Mouse (Mus musculus) intestine, postnatal 0 days (tissue): ENCODE measurements around the gene Got2. TPM values are rescaled to one million over a fixed set of nuclear protein-coding genes. Genes with fewer than 3 reads are reported as not detected.
A peak's percentile ranks its signal among the peaks of the same experiment; 100 is the strongest.

Experiments used
- ATAC-seq: fragments of 200-750 bp; cut with Nextera tagmentation; 2 replicates; pipeline ENCODE4 v1.8.0; 2017; ENCODE audit warnings: mild to moderate bottlenecking, moderate TSS enrichment, moderate library complexity
- H3K27ac ChIP-seq: fragments of 300-500 bp; sonication (generic); 2 replicates; pipeline ENCODE4 v1.5.1; 2014; ENCODE audit warnings: mild to moderate bottlenecking, low read depth, low read length, moderate library complexity
- H3K27me3 ChIP-seq: fragments of 300-500 bp; sonication (generic); replicated peaks from 2 replicates; pipeline ENCODE4 v1.6.1; 2014; ENCODE audit warnings: low read length, mixed read lengths; ENCODE audit not compliant: control insufficient read depth, insufficient read depth
- H3K36me3 ChIP-seq: fragments of 300-500 bp; sonication (generic); 2 replicates; pipeline ENCODE4 v1.6.1; 2014; ENCODE audit warnings: mild to moderate bottlenecking, moderate library complexity; ENCODE audit not compliant: control insufficient read depth, insufficient read depth
- H3K4me1 ChIP-seq: fragments of 300-500 bp; sonication (generic); replicated peaks from 2 replicates; pipeline ENCODE4 v1.6.1; 2014; ENCODE audit warnings: antibody characterized with exemption, low read length, mixed read lengths; ENCODE audit not compliant: control insufficient read depth, insufficient read depth
- H3K4me2 ChIP-seq: fragments of 300-500 bp; sonication (generic); replicated peaks from 2 replicates; pipeline ENCODE4 v1.6.1; 2014; ENCODE audit warnings: low read depth, mild to moderate bottlenecking, moderate library complexity
- H3K4me3 ChIP-seq: fragments of 300-500 bp; sonication (generic); 2 replicates; pipeline ENCODE4 v1.5.1; 2014; ENCODE audit warnings: low read depth, low read length
- H3K9ac ChIP-seq: fragments of 300-500 bp; sonication (generic); 2 replicates; pipeline ENCODE4 v1.6.1; 2014; ENCODE audit warnings: mild to moderate bottlenecking, low read depth, low read length
- H3K9me3 ChIP-seq: fragments of 300-500 bp; sonication (generic); 2 replicates; pipeline ENCODE4 v1.6.1; 2016; ENCODE audit warnings: mixed run types; ENCODE audit not compliant: control insufficient read depth
- CTCF ChIP-seq: sonication (generic); IDR thresholded peaks from 2 replicates; pipeline ENCODE4 v1.5.1; 2016; ENCODE audit warnings: low read depth, mild to moderate bottlenecking, control low read depth, antibody characterized with exemption, moderate library complexity
- WGBS: fragments of 180-500 bp; shearing (Covaris S2); extraction: QIAGEN DNeasy Blood & Tissue Kit; methylation state at CpG from one replicate; pipeline ENCODE4 v1.1.7; 2014; 5-methylcytosine and 5-hydroxymethylcytosine counted together
- polyA plus RNA-seq: library from polyadenylated mRNA; unstranded; fragments of >200 nt; fragmentation: Nextera tagmentation; extraction: Ambion mirVana; gene quantifications from 2 replicates; pipeline ENCODE4 v1.2.1, GENCODE M21; 2015

Gene Got2
- polyA plus RNA-seq, 1 experiment from 2014 or later: 124 TPM

- 14% methylated on average over 22 of the region's 22 CpGs for WGBS
- H3K9me3 ChIP-seq: no peaks in the 10 kb centered on the region
- H3K4me3 ChIP-seq: peak within 1 kb of the TSS; percentile 58
- H3K36me3 ChIP-seq: peaks cover 8% of the 10 kb centered on the region; the same call in 1 of the 2 replicates
- TF ChIP-seq CTCF: no peak
- peak; percentile 83 for ATAC-seq
- H3K27me3 ChIP-seq: no peaks in the 10 kb centered on the region
- H3K9ac ChIP-seq: peak within 1 kb of the TSS; percentile 58
- peak within 1 kb of the TSS; percentile 68 for H3K4me2 ChIP-seq
- H3K27ac ChIP-seq: peak within 1 kb of the TSS; percentile 51
- H3K4me1 ChIP-seq: peaks cover 7% of the 10 kb centered on the region; the same call in 1 of the 2 replicates
Measured at GRCm38 (mm10) chr8:95853102-95853843, 35.1 kb downstream of the Got2 start, which contains the start of gene Slc38a7. TSS of gene Slc38a7 (minus strand) at chr8:95853539.

DNA sequence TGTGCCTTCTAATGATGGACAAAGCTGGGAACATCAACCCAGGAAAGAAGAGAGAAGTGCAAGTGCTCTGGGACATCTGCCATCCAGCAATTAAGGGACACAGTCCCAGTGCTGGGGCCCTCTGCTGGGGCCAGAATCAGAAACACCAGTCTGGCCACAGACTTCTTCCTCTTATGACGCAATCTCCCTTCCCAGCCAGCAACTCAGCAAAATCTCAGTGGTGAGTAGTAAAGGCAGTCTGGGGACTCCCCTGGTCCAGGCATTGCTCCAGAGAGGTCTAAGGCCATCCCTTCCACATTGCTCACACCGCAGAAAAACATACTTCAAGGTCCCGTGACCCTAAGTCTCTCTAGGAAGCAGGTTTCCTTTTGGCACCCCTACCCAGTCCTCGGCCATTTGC is 36.1 kb downstream of the Got2 start:
- 31% methylated on average over 4 of the region's 4 CpGs for WGBS
- H3K27ac ChIP-seq: peak overlapping the region; percentile 51
- peak; percentile 86 for ATAC-seq

GRCm38 (mm10) chr8:95850326-95850725 is 38.0 kb downstream of the Got2 start:
- Histone ChIP-seq H3K4me2 (no peak overlapping the region), H3K4me1 (peaks cover 7% of the 10 kb centered on the region; the same call in 1 of the 2 replicates), H3K9me3 (no peaks in the 10 kb centered on the region), H3K4me3 (no peak overlapping the region), H3K9ac (no peak overlapping the region), H3K27ac (no peak overlapping the region), H3K36me3 (peaks cover 25% of the 10 kb centered on the region), H3K27me3 (no peaks in the 10 kb centered on the region)
- ATAC-seq: no peak
- 93% methylated on average over 2 of the region's 2 CpGs for WGBS
- no peak for TF ChIP-seq CTCF

More for the DNA sequence above, 36.1 kb downstream of the Got2 start:
- H3K4me2 ChIP-seq: peak overlapping the region; percentile 68
- H3K36me3 ChIP-seq: peaks cover 11% of the 10 kb centered on the region; the same call in 1 of the 2 replicates
- H3K9ac ChIP-seq: peak overlapping the region; percentile 58; the same call in 1 of the 2 replicates
- no peaks in the 10 kb centered on the region for H3K9me3 ChIP-seq
- H3K4me3 ChIP-seq: peak overlapping the region; percentile 58
- H3K4me1 ChIP-seq: peaks cover 7% of the 10 kb centered on the region; the same call in 1 of the 2 replicates
- no peaks in the 10 kb centered on the region for H3K27me3 ChIP-seq
- TF ChIP-seq CTCF: peak; percentile 53

DNA sequence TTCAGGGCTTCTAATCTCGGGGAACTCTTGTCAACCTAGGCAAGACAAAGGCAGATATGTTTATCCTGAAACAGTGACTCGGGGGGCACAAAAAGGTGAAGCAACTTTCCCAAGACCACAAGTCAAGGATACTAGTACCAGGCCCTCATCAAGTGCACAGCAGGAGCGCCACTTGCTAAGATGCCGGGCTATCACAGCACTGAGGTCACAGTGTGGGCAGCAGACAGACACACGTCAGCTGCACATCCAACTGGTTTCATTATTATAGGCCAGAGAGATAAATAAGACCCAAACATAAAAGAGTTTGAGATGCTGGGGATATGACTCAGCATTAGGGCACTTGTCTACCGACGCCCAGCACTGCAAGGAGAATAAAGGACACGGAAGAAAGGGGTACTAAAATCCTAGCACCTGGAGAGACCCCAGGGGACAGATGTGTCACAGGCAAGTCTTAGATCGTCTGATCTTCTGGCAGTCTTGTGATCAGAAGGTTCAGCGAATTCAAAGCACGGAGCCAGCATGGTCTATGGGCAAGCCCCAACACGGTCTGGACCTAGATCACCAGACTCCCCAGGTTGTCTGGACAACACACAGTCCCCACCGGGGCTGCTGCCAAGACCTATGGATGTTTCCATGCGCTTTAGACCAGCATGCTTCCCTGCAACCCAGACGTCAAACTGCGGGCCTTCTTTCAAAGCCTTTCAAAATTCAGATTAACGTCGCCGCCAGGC is 39.4 kb downstream of the Got2 start:
- 90% methylated on average over 19 of the region's 19 CpGs for WGBS
- peaks cover 7% of the 10 kb centered on the region; the same call in 1 of the 2 replicates for H3K4me1 ChIP-seq
- H3K9ac ChIP-seq: no peak overlapping the region

GRCm38 (mm10) chr8:95848061-95848551 is 40.2 kb downstream of the Got2 start:
- no peaks in the 10 kb centered on the region for H3K9me3 ChIP-seq
- no peaks in the 10 kb centered on the region for H3K27me3 ChIP-seq
- WGBS: 74% methylated on average over 24 of the region's 24 CpGs
- no peak for ATAC-seq
- H3K4me2 ChIP-seq: no peak overlapping the region
- no peak for TF ChIP-seq CTCF
- H3K36me3 ChIP-seq: peaks cover 46% of the 10 kb centered on the region
- H3K4me1 ChIP-seq: peaks cover 7% of the 10 kb centered on the region; the same call in 1 of the 2 replicates
- H3K9ac ChIP-seq: no peak overlapping the region
- H3K4me3 ChIP-seq: no peak overlapping the region
- no peak overlapping the region for H3K27ac ChIP-seq

More for the DNA sequence above, 39.4 kb downstream of the Got2 start:
- Histone ChIP-seq H3K4me2 (no peak overlapping the region), H3K27ac (no peak overlapping the region), H3K36me3 (peaks cover 38% of the 10 kb centered on the region), H3K9me3 (no peaks in the 10 kb centered on the region), H3K4me3 (no peak overlapping the region), H3K27me3 (no peaks in the 10 kb centered on the region)
- no peak for TF ChIP-seq CTCF
- ATAC-seq: no peak

GRCm38 (mm10) chr8:95845026-95845425 is 43.3 kb downstream of the Got2 start:
- WGBS: 93% methylated on average over 7 of the region's 7 CpGs
- no peak overlapping the region for H3K9ac ChIP-seq
- no peaks in the 10 kb centered on the region for H3K4me1 ChIP-seq
- no peaks in the 10 kb centered on the region for H3K27me3 ChIP-seq
- no peak for ATAC-seq
- no peaks in the 10 kb centered on the region for H3K9me3 ChIP-seq
- H3K4me2 ChIP-seq: no peak overlapping the region
- H3K27ac ChIP-seq: no peak overlapping the region
- H3K36me3 ChIP-seq: peaks cover 66% of the 10 kb centered on the region
- no peak overlapping the region for H3K4me3 ChIP-seq
- TF ChIP-seq CTCF: no peak
